Mouse (Mus musculus) cortical plate, adult 2 months (tissue): ENCODE measurements around the gene Snrk.

Experiments
- CTCF ChIP-seq: fragments of 200-500 bp; IDR thresholded peaks from 2 replicates; pipeline ENCODE4 v1.5.1; 2011; ENCODE audit warnings: mild to moderate bottlenecking, control low read depth, low read length; ENCODE audit not compliant: insufficient read depth; ENCODE audit errors: extremely low read depth
- POLR2A ChIP-seq: fragments of 200-500 bp; IDR thresholded peaks from 2 replicates; pipeline ENCODE4 v1.6.1; 2011; ENCODE audit warnings: mild to moderate bottlenecking, low read length, control low read depth; ENCODE audit not compliant: insufficient read depth; ENCODE audit errors: extremely low read depth

- TF ChIP-seq POLR2A (no peak), CTCF (no peak)
These were observed 38.1 kb downstream of the Snrk start for GRCm38 (mm10) chr9:122155193-122155592.
